Mouse (Mus musculus) liver, embryonic 13.5 days (tissue): Measurements from ENCODE around the gene Ap2a1. TPM values are rescaled to one million over a fixed set of nuclear protein-coding genes. Genes with fewer than 3 reads are reported as not detected.

Experiments used
- ATAC-seq: fragments of 200-750 bp; cut with Nextera tagmentation; 2 replicates; pipeline ENCODE4 v1.8.0; 2017; ENCODE audit warnings: low read depth, mild to moderate bottlenecking, moderate number of reproducible peaks, moderate library complexity
- DNase-seq: peaks from one replicate; pipeline ENCODE4 v3.0.0; 2022
- H3K27ac ChIP-seq: fragments of 300-500 bp; sonication (generic); 2 replicates; pipeline ENCODE4 v1.5.1; 2015; ENCODE audit warnings: moderate library complexity, mild to moderate bottlenecking, inconsistent platforms
- H3K27me3 ChIP-seq: fragments of 300-500 bp; sonication (generic); 2 replicates; pipeline ENCODE4 v1.6.1; 2015; ENCODE audit warnings: mild to moderate bottlenecking, inconsistent platforms
- H3K36me3 ChIP-seq: fragments of 300-500 bp; sonication (generic); 2 replicates; pipeline ENCODE4 v1.6.1; 2015; ENCODE audit warnings: mild to moderate bottlenecking, inconsistent platforms
- H3K4me1 ChIP-seq: fragments of 300-500 bp; sonication (generic); replicated peaks from 2 replicates; pipeline ENCODE4 v1.6.1; 2015; ENCODE audit warnings: inconsistent platforms
- H3K4me2 ChIP-seq: fragments of 300-500 bp; sonication (generic); 2 replicates; pipeline ENCODE4 v1.6.1; 2015; ENCODE audit warnings: inconsistent platforms, mild to moderate bottlenecking, moderate library complexity
- H3K4me3 ChIP-seq: fragments of 300-500 bp; sonication (generic); replicated peaks from 2 replicates; pipeline ENCODE4 v1.5.1; 2015; ENCODE audit warnings: mild to moderate bottlenecking, inconsistent platforms
- H3K9ac ChIP-seq: fragments of 300-500 bp; sonication (generic); 2 replicates; pipeline ENCODE4 v1.6.1; 2015; ENCODE audit warnings: mild to moderate bottlenecking, inconsistent platforms
- H3K9me3 ChIP-seq: fragments of 300-500 bp; sonication (generic); replicated peaks from 2 replicates; pipeline ENCODE4 v1.6.1; 2016; ENCODE audit warnings: inconsistent platforms
- WGBS: fragments of 180-500 bp; shearing (Covaris S2); methylation state at CpG from one replicate; pipeline ENCODE4 v1.1.7; 2015; ENCODE audit not compliant: insufficient replicate concordance; 5-methylcytosine and 5-hydroxymethylcytosine counted together
- polyA plus RNA-seq: library from polyadenylated mRNA; unstranded; fragments of >200 nt; fragmentation: Nextera tagmentation; extraction: Ambion mirVana; gene quantifications from 2 replicates; pipeline ENCODE4 v1.2.1, GENCODE M21; 2015

Ap2a1 gene
- polyA plus RNA-seq, 1 experiment from 2014 or later, result 69.5 TPM

GRCm38 (mm10) chr7:44871181-44871580 is 58.1 kb downstream of the Ap2a1 start:
- no peaks in the 10 kb centered on the region for H3K27me3 ChIP-seq
- H3K27ac ChIP-seq, result no peak overlapping the region
- 54% methylated on average over 1 of the region's 1 CpGs for WGBS
- H3K4me3 ChIP-seq, result no peak overlapping the region
- H3K4me2 ChIP-seq, result no peak overlapping the region
- no peak for DNase-seq
- H3K36me3 ChIP-seq, result 0 out of 2 replicates have a peak, but pooled peaks cover 6% of the 10 kb centered on the region
- H3K9ac ChIP-seq, result no peak overlapping the region
- no peaks in the 10 kb centered on the region for H3K9me3 ChIP-seq
- no peak for ATAC-seq
- peaks cover 68% of the 10 kb centered on the region for H3K4me1 ChIP-seq

- no peak for ATAC-seq
- 0 out of 2 replicates have a peak, but pooled peaks cover 7% of the 10 kb centered on the region for H3K36me3 ChIP-seq
- H3K27ac ChIP-seq, result peak overlapping the region; percentile 94
- no peaks in the 10 kb centered on the region for H3K27me3 ChIP-seq
- H3K4me3 ChIP-seq, result peak overlapping the region; percentile 80; the same call in 1 of the 2 replicates
- DNase-seq, result no peak
- H3K9ac ChIP-seq, result peak overlapping the region; percentile 89; the same call in 1 of the 2 replicates
- no peaks in the 10 kb centered on the region for H3K9me3 ChIP-seq
- H3K4me2 ChIP-seq, result peak overlapping the region; percentile 98
- 75% methylated on average over 6 of the region's 6 CpGs for WGBS
- H3K4me1 ChIP-seq, result peaks cover 71% of the 10 kb centered on the region
These were observed 58.7 kb downstream of the Ap2a1 start for GRCm38 (mm10) chr7:44870614-44871013.

- Histone ChIP-seq H3K27ac (peak within 1 kb of the TSS; percentile 94), H3K9me3 (no peaks in the 10 kb centered on the region), H3K4me2 (peak within 1 kb of the TSS; percentile 98), H3K4me3 (peak within 1 kb of the TSS; percentile 80), H3K4me1 (peaks cover 71% of the 10 kb centered on the region), H3K9ac (peak within 1 kb of the TSS; percentile 89), H3K27me3 (no peaks in the 10 kb centered on the region), H3K36me3 (peaks cover 11% of the 10 kb centered on the region)
- WGBS, result 8% methylated on average over 29 of the region's 29 CpGs
- peak; percentile 83 for DNase-seq
- peak; percentile 85 for ATAC-seq
These were observed 59.4 kb downstream of the Ap2a1 start, which contains the start of gene Ptov1 for GRCm38 (mm10) chr7:44869697-44870528. Gene Ptov1, minus strand, starts transcription at chr7:44869788.

- ATAC-seq, result peak; percentile 35
- peaks cover 71% of the 10 kb centered on the region for H3K4me1 ChIP-seq
- WGBS, result under 1% methylated on average over 108 of the region's 108 CpGs
- no peaks in the 10 kb centered on the region for H3K9me3 ChIP-seq
- peak overlapping the region; percentile 80 for H3K4me3 ChIP-seq
- H3K27ac ChIP-seq, result peak overlapping the region; percentile 94
- no peaks in the 10 kb centered on the region for H3K27me3 ChIP-seq
- peak; percentile 48 for DNase-seq
- H3K36me3 ChIP-seq, result peaks cover 19% of the 10 kb centered on the region
- H3K4me2 ChIP-seq, result peak overlapping the region; percentile 98
- H3K9ac ChIP-seq, result peak overlapping the region; percentile 89
These were observed 60.2 kb downstream of the Ap2a1 start for GRCm38 (mm10) chr7:44868919-44869696.

- peak overlapping the region; percentile 80 for H3K4me3 ChIP-seq
- peak overlapping the region; percentile 89 for H3K9ac ChIP-seq
- WGBS, result 17% methylated on average over 16 of the region's 16 CpGs
- no peaks in the 10 kb centered on the region for H3K9me3 ChIP-seq
- peak overlapping the region; percentile 98 for H3K4me2 ChIP-seq
- peak overlapping the region; percentile 94; the same call in 1 of the 2 replicates for H3K27ac ChIP-seq
- H3K4me1 ChIP-seq, result peaks cover 69% of the 10 kb centered on the region
- H3K36me3 ChIP-seq, result peaks cover 26% of the 10 kb centered on the region
- DNase-seq (no peak), ATAC-seq (no peak)
- H3K27me3 ChIP-seq, result no peaks in the 10 kb centered on the region
These were observed 60.8 kb downstream of the Ap2a1 start for GRCm38 (mm10) chr7:44868465-44868864.

GRCm38 (mm10) chr7:44867802-44868201 is 61.5 kb downstream of the Ap2a1 start:
- no peak for ATAC-seq
- 59% methylated on average over 9 of the region's 9 CpGs for WGBS
- peaks cover 63% of the 10 kb centered on the region for H3K4me1 ChIP-seq
- DNase-seq, result no peak
- H3K36me3 ChIP-seq, result peaks cover 33% of the 10 kb centered on the region
- no peaks in the 10 kb centered on the region for H3K27me3 ChIP-seq
- peak overlapping the region; percentile 89 for H3K9ac ChIP-seq
- H3K4me3 ChIP-seq, result peak overlapping the region; percentile 80
- no peaks in the 10 kb centered on the region for H3K9me3 ChIP-seq
- peak overlapping the region; percentile 98 for H3K4me2 ChIP-seq
- no peak overlapping the region for H3K27ac ChIP-seq

GRCm38 (mm10) chr7:44867010-44867702 is 62.1 kb downstream of the Ap2a1 start:
- no peaks in the 10 kb centered on the region for H3K9me3 ChIP-seq
- no peaks in the 10 kb centered on the region for H3K27me3 ChIP-seq
- 73% methylated on average over 19 of the region's 19 CpGs for WGBS
- DNase-seq, result no peak
- no peak for ATAC-seq
- H3K9ac ChIP-seq, result peak overlapping the region; percentile 34
- 0 out of 2 replicates have a peak overlapping the region, but pooled peaks have one; percentile 29 for H3K27ac ChIP-seq
- H3K36me3 ChIP-seq, result peaks cover 39% of the 10 kb centered on the region
- peaks cover 59% of the 10 kb centered on the region for H3K4me1 ChIP-seq
- peak overlapping the region; percentile 98 for H3K4me2 ChIP-seq
- H3K4me3 ChIP-seq, result peak overlapping the region; percentile 80; the same call in 1 of the 2 replicates

GRCm38 (mm10) chr7:44866276-44867009 is 62.9 kb downstream of the Ap2a1 start:
- Histone ChIP-seq H3K4me3 (no peak overlapping the region), H3K9ac (peak overlapping the region; percentile 34; the same call in 1 of the 2 replicates), H3K9me3 (no peaks in the 10 kb centered on the region), H3K36me3 (peaks cover 46% of the 10 kb centered on the region), H3K4me1 (peaks cover 60% of the 10 kb centered on the region), H3K27me3 (no peaks in the 10 kb centered on the region), H3K4me2 (peak overlapping the region; percentile 98), H3K27ac (peak overlapping the region; percentile 57)
- 57% methylated on average over 15 of the region's 15 CpGs for WGBS
- ATAC-seq (no peak), DNase-seq (no peak)

- Histone ChIP-seq H3K9ac (no peak overlapping the region), H3K36me3 (peaks cover 53% of the 10 kb centered on the region), H3K4me1 (peaks cover 66% of the 10 kb centered on the region), H3K27ac (no peak overlapping the region), H3K4me2 (no peak overlapping the region), H3K4me3 (no peak overlapping the region), H3K27me3 (no peaks in the 10 kb centered on the region), H3K9me3 (no peaks in the 10 kb centered on the region)
- ATAC-seq (no peak), DNase-seq (no peak)
- 71% methylated on average over 24 of the region's 24 CpGs for WGBS
These were observed 64.4 kb downstream of the Ap2a1 start for GRCm38 (mm10) chr7:44864595-44865542.
